Mouse (Mus musculus) CD4-positive, CD25-positive, alpha-beta regulatory T cell, adult 2 months (primary cell): Measurements from ENCODE around the gene Cmya5.

Experiments
- DNase-seq: peaks from one replicate; pipeline ENCODE4 v3.0.0-alpha.2; 2012; ENCODE audit warnings: low read depth, low spot score

Gene Cmya5

DNA sequence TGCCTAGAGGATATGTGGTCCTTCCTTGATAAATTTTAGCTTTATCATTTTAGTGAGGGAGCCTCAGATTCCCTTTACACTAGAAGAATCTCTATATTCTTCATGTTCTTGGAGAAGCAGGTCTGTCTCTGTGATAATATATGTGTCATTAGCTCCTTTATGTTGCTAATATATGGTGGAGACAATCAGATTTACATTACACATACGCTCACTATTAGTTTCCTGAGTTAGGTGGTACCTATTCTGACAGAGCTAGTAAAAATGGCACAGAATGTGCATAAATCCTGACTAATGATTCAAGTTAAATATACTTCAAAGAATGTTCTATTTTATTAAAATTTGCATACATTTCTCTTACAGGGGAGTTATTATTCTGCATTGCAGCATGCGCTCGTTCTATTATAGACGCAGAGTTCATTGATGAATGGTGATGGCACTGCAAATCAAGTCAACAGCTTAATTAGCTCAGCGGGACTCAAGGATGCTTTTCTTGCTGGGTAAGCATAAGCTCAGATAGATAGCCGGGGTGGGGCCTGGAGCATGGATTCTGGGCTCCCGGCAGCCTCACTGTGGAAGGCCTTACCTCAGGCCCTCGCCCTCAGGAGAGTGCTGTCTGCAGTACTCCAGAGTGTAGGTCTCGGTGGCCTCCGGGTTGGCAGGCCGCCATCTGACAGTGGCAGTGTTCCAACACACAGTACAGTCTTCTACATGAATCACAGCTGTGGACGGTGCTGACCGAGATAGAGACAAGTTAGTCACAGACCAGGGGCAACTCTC lies 81.5 kb downstream of the Cmya5 start:
- no peak for DNase-seq

DNA sequence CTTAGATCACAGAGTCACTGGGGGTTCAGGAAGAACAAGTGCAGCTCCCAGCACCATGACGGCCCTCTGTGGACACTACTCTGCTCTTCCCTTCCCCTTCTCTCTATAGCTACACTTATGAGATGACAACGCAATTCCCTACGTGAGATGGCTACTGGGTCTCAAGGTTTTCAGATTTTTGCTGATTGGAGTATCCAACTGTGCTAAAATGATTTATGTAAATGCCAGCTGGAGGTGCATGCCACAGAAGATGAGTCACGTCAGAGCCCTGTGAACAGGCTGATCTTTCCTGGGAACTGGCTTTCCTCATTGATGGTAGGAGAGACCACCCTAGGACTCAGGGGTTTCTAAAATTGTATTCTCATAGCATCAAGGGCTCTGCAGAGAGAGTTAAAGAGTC lies 83.2 kb downstream of the Cmya5 start:
- no peak for DNase-seq

DNA sequence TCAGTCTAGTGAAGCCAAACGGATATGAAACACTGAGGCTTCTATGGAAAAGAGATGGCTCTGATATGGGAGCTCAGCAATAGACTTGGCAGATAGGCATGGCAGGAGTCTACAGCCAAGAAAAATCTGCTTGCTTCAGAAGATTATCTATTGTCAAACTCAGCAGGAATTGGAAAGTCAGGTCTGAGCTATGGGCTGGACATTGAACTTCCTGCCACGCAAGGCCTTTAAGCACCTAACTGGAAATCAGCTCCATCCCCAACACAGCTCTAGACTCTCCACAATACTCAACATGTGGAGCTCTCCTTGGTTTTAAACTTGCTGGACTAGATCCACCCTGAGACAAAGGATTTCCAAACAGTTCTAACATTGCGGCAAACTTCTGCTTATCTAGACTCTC lies 84.1 kb downstream of the Cmya5 start:
- DNase-seq = no peak

DNA sequence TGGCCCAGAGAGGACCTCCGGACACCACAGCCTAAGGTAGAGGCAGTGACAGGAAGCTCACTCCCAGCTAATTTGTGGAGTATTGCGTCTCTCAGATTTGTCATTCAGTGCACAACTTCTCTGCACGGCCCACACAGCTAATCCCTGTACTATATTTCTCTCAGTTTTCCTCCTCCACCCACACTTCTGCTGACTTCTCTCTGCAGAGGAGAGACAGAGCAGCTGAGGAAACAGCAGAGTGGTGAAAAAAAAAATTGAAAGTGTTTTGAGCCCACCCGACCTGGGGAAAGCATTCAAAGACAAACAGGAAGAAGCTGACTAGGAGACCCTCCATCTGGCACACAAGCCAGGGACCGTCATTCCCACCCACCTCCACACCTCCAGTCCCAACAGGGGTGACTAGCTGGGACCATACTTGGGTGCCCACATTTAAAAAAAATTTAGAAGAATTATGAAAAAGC lies 85.9 kb downstream of the Cmya5 start:
- DNase-seq = no peak

DNA sequence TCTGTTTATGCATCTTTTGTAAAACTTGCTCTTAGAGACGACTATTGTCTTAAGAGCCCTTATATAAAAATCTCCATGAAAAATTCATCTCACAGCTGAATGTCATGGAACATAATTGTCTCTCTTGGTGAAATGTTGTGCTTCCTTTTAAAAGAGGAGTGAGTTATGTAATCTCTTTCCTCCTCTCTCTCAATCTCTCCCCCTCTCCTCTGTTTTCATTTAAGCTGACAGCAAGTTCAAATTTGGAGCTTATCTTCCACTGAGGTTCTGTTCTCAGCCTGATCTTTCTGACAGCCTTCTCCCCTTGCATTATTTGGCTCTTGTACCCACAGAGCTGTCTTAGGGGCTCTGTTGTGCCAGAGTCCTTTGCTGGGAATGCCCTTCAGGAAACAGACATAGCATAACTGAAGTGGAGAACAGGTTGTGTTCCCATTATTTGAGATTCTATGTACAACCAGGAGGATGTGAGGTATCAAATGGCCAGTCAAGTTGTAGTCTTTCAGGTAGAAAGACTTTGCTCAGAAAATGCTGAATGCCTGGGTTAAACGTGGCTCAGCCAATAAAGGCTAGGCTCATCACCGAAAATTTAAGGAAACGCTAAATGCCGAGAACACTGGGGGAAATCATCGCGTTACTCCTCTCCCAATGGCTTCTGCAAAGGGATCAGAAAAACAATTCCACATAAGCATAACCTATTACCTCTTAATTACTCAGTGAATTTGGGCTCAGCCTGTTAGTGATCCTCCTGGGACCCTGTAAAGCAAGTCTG lies 86.8 kb downstream of the Cmya5 start:
- no peak for DNase-seq

DNA sequence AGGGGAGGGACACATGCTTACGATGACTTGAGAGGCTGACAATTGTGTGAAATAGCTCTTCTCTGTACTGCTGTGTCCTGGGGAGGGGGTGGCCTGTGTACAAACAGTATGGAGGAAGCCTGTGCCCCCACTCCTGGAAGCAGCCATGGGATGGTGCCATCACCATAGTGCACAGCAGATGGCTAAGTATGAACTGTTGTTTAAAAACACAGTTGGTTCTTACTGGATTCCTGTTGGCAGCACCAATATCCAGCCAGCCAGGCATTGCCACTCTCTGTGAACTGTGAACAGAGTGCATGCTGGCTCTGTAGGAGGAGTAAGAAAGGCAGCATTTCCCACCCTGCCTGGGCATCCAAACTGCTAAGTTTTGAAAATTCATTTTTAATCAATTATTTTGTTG lies 88.4 kb downstream of the Cmya5 start:
- DNase-seq = no peak

DNA sequence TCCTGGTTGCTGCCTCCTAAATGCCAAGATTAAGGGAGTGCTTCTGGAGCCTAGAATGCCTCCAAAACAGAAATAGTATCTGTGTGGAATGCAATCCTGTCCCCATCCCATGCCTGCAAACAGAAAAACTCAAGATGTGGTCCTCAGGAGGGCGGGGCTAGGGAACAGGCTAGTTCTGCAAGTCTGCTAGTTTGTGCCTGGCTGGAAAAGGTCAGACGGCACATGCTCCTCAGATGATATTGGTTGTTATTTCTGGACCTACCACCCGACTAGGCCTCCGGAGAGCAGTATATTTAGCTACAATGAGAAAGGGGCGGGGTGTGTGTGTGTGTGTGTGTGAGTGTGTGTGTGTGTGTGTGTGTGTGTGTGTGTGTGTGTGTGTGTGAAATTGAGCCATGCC lies 93.0 kb downstream of the Cmya5 start:
- DNase-seq = no peak

DNA sequence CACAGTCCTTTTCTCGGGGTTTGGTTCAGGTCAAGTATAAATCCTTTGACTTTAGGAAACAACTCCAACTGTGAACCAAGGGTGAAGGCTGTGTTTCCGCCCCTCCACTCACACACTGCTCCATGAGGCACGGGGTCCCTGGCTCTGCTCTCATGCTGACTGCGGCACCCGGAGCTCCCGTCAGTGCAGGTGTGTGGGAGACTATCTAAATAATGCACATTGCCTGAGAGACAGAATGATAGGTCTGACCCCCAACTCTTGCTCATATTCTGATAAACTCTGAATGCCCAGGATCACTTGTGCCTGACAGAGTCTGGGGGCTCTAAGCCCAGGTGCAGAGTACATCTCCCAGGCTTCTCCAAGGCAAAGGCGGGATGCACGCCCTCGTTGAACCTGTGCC lies 103.5 kb downstream of the Cmya5 start:
- DNase-seq = no peak

DNA sequence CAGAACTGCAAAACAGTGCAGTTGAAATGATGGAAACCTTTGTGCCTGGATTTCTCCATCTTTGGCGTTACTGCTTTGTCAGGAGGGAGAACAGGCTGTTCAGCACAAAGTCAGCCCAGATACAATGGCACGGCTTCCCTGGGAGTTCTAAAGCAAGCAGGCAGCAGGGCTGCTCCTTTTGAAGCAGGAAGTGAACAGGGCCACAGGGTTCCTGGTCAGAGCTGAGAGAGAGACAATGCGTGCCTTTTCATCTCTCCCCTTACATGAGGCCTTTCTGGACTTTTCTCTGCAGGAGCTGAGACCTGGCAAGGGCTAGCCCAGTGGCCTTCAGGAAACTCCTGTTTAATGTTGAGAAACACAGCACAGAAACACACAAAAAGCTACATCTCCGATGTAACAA lies 108.3 kb downstream of the Cmya5 start:
- no peak for DNase-seq

DNA sequence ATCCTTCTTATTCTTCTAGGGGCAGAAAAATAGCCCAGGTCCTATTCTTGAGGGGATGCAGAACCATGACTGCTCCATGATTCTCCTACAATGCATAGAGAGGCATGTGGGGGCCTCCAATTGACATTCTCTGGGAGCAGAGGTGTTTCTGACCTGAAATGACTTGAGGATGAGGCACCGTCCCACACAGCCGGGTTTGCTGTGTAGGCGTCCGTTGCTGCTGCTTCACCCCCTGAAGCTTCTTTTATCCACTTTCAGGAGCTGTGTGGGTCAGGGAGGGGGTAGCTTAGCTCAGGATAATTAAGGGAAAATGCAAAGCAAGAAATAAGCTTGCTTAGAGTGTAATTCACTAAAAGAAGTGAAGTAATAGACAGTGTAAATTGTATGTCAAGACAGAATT lies 115.2 kb downstream of the Cmya5 start:
- DNase-seq = no peak

DNA sequence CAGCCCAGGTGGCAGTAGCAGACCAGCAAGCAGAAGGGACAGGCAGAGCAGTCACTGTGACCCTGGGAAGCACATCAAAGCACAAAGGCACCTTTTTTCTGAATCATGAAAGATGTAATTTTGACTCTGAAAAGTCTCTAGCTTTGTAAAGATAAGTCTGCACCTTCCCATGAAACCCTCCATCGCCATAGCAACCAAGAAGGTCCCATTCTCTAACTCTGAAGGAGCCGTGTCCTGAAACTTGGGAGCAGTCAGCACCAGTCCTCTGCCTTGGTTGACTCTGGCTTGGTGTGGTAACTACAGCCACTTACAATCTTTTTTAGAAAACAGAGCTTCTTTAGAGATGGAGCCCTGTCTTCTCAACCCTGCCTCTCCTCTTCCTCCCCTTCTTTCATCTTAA lies 119.7 kb downstream of the Cmya5 start:
- no peak for DNase-seq

DNA sequence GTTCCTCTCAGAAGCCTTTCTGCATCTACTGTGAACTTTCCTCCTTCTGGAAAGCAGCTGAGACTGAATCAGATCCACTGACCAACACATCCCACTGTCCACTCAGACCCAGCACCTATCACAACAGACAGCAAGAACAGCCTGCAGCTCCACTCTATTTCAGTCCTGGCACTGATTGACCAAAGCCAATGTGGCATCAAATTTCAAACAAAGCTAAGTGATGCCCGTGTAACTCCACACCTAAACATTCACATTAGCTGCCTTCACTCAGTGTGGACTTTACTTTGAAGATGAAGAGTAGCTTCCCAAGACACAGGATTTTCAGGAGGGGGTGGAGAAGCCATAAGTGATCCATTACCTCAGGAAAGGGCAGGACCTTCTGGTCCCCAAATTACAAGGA lies 122.4 kb downstream of the Cmya5 start:
- no peak for DNase-seq

DNA sequence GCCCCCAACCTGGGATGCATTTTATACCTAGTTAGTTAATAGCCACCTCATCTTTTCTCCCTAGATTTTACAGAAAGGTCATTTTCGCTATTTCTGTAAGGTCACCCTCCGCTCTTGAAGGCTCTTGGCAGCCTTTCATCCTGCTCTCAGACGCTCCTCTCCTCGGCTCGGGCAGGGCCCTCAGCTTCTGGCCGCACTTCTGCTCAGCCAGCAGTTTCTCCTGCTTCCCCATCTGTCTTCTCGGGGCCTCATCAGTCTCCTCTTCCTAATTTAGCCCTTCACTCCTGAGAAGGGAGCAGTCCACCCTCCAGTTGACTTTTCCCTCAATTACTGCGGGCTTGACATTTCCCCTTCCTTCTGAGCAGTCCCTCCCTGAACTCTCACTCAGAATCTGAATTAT lies 131.6 kb downstream of the Cmya5 start:
- DNase-seq = no peak

DNA sequence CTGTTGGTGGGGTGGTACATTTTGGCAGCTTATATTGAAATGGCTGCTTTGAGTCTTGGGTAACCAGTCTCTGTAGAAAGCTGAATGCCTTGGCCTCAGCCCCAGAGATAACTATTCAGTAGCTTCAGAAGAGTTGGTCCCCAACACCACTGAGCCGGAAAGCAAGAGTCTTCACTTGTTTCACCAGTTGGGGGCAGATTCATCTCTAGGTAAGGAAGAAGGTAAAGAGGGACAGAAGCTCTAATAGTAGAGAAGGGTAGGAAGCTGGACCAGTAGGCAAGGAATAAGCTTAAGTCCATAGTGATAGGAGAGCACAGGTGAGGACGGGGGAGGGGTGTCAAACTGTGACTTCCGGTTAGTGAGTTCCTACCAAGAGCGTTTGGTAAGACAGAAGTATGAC lies 133.2 kb downstream of the Cmya5 start:
- DNase-seq = peak; percentile 7

DNA sequence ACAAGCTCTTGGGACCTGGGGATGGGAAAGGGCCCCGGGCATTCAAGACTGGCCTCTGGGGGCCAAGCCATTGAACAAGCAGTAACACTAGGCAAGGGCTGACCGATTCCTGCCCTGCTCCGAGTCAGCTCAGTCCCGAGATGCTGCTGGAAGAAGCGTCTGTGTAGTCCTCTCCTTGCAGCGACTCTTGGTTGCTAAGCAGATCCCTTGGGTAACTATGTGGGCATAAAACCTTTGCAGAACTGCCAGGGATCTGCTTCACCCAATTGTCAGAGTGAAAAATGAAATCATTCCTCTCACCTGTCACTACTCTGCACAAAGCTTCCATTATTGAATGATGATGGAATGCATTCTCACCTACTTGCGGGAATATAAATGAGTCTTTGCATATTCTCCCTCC lies 134.0 kb downstream of the Cmya5 start:
- no peak for DNase-seq

DNA sequence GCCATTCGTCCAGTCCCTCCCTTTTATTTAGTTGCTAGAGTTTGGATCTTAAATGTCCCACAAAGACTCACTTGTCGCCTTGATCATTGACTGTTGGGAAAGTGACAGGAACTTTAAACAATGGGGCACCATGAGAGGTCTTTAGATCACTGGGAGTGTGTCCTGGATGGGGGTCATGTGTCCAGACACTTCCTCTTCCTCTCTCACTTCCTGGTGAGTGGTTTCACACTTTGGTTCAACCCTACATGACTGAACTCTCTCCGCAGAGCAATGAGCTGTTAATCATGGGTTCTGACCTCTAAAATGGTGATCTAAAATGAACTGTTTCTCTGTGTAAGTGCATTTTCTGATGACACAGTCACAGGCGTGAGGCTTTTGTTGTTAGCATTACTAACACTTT lies 137.4 kb downstream of the Cmya5 start:
- no peak for DNase-seq

DNA sequence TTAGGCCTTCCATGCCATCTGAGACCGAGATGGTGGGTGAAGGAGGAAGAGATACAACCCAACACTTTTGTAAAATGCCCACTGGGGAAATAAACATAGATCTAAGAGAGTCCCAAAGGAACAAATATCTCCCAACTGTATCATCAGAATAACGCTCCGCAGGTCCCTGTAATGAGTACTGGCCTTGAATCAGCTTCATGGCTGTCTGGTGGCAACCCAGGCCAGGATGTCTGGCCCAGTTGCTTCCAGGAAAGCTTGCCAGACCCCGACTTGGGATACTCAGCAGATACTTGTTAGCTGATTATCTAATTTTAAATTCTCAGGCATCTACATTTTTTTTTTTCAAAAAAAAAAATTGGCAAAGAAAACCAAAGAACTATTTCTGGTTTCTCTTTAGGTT lies 138.2 kb downstream of the Cmya5 start:
- DNase-seq = no peak

DNA sequence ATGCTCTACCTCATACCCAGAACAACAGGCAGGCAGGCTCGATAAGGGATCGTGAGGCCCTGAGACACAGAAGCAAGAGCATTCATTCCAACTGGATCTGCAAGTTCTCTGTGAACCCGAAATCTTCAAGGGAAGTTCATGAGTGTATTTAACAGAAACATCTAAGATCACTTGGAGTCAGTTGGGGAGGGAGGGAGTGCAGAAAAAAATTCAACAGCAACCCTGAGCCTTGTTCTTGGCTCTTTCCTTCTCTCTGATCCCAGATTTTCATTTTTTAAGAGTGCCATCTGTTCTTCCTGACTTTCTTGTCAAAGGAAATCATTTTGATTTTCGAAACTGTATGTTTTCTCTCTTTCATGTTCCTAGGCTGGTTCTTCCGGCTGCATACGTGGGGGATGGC lies 140.5 kb downstream of the Cmya5 start:
- DNase-seq = no peak

DNA sequence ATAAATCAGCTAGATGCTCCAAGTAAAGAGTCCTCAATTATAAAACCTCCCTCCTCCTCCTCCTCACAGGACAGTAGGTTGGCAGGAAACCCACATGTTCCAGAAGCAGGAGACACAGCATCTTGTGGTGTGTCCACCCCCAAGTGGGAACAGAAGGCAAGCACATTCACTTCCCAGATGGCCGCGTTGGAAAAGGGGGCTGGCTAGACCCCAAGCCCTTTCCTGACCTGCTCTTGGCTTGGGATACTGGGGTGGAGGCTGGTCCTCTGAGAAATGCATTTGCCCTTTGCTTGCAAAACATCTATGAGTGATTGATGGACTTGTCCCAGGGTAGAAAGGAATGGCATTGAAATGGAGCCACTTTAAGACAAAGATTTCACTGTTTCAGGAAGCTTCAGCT lies 142.1 kb downstream of the Cmya5 start:
- no peak for DNase-seq

DNA sequence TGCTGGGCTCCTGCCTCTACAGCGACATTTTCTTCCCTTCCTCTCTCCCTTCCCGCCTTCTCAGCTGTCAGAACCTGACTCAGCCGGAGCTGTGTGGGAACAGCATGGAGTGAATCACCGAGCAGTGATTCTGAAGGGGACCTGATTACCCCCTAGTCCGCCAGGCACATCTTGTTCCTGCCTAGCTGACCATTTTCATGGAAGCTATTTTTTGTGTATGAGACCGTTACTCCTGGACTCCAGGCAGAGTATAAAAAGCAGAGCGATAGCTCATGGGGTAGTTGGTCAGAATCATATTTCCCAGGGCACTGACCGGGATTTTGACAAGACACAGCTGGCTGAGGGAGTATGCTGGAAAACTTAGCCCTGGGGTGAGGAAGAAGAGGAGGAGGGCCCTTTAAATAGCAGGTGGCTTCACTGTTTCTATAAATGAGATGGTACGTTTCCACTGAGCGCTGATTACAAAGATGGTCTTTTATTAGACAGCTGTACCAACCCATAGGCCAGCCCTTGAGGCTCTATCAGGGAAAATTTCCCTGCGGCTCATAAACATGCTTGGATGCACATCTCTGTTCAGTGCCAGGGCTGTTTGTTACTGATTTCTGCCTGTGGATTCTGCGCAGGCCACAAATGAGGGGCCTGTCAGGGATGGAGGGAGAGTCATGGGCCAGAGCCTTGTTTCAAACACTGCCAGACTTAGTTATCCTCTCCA lies 143.7 kb downstream of the Cmya5 start:
- DNase-seq = no peak

DNA sequence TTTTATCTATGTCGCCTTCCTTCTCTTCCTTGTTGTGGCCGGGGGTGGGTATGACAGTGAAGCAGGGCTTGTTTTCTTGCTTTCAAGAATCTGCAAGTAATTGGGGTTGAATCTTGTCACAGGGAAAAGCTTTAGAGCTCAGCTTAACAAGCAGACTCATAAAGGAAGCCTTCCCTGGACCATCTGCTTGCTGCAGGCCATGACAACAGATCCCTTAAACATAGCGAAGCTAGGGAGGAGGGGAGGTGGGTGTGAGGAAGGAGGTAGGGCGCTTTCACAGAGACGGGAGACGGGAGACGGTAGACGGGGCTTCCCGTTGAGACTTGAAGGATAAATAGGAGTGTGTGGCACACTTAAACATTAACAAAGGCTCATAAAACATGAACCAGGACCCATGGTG lies 144.7 kb downstream of the Cmya5 start:
- DNase-seq = no peak

DNA sequence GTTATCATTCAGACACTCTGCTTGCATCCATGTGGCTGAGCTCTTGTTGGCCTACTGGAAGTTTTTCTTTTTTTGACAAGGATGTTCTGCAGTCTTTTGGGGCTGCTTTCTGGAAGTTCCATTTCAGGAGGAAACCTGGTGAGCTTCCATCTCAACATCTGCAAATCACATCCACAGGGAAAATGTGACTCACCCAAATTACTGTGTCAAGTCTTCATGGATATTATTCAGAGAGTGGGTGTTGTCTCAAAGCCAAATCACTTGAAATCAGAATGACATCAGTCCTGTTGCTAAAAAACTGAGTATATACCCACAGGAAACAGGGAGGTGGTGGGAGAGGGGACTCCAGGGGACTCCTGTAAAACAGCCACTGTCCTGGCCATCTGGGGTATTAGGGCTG lies 149.8 kb downstream of the Cmya5 start:
- no peak for DNase-seq

DNA sequence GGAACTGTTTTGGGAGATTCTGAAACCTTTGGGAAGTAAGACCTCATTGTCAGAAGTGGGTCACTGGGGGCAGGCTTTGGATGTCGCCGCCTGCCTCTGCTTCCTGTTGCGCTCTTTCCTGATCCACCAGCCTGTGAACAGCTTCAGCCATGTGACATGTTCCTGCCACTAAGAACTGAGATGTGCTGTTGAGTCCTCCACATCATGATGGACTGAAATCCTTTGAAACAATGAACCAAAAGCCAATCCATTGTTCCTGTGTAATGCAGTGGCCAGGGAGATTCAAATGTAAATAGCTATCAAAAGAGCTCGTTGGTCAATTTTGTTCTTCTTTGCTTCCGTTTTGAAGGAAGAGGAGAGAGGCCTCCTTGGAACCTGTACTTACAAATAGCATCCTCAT lies 151.7 kb downstream of the Cmya5 start:
- no peak for DNase-seq
